In the genomic region with DNA sequence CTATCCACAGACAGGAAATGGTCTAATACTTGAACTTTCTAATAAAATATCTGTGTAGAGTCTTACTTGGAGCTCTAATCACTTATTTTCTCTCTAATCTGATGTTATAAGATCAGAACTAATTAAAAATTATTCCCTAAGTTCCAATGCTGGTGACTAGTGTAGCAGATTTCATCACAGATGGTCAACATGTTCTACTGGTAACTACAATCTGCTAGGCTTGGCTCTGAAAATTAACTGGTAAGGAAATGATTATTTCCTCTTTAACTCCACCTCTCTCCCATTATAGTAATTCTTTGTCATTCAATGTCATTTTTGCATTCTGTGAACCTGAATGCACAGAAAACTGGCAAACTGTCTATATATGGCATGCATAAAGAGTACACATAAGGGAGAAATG, we compare ENCODE assay signal across 15 mouse cellular contexts.
"Had no signal": no experiment of that assay in that cellular context is flagged by ENCODE, and none has a peak within 500 bp of the region (broad histone marks: within the 10 kb centered on the region; RNA-seq: fewer than 3 reads in every experiment).

No protein-coding gene starts in this region.

- H3K27me3 ChIP-seq: limb, embryonic 15.5 days; liver, embryonic 12.5 days; megakaryocyte, embryonic 14.5 days; midbrain, embryonic 15.5 days; neural tube, embryonic 12.5 days had no signal

- H3K4me2 ChIP-seq: limb, embryonic 15.5 days; liver, embryonic 12.5 days; lung, embryonic 14.5 days; midbrain, embryonic 11.5 days; midbrain, embryonic 15.5 days; neural tube, embryonic 12.5 days had no signal

- H3K4me3 ChIP-seq: limb, embryonic 15.5 days; liver, embryonic 12.5 days; megakaryocyte, embryonic 14.5 days; midbrain, embryonic 15.5 days; neural tube, embryonic 12.5 days had no signal

- H3K9me3 ChIP-seq: limb, embryonic 15.5 days; liver, embryonic 12.5 days; megakaryocyte, embryonic 14.5 days; midbrain, embryonic 15.5 days; neural tube, embryonic 12.5 days had no signal

- H3K4me1 ChIP-seq: limb, embryonic 15.5 days; liver, embryonic 12.5 days; megakaryocyte, embryonic 14.5 days; midbrain, embryonic 15.5 days; neural tube, embryonic 12.5 days had no signal

- ATAC-seq: liver, embryonic 12.5 days; midbrain, embryonic 15.5 days had no signal

- H3K27ac ChIP-seq: limb, embryonic 15.5 days; liver, embryonic 12.5 days; midbrain, embryonic 15.5 days; neural tube, embryonic 12.5 days; stomach, postnatal 0 days had no signal

- H3K9ac ChIP-seq: limb, embryonic 15.5 days; liver, embryonic 12.5 days; lung, embryonic 14.5 days; midbrain, embryonic 15.5 days; neural tube, embryonic 12.5 days had no signal

- H3K36me3 ChIP-seq: limb, embryonic 15.5 days; liver, embryonic 12.5 days; midbrain, embryonic 15.5 days; neural tube, embryonic 12.5 days had no signal

- DNase-seq: kidney, adult 18-20 months; kidney, postnatal 10 days; kidney, postnatal 4 days; lung, embryonic 14.5 days; lung, postnatal 10 days; lung, postnatal 4 days; thymus, adult 18-20 months; thymus, postnatal 25 days had no signal
